Mouse (Mus musculus): ENCODE data around the gene G6pc. TPM values are rescaled to one million over a fixed set of nuclear protein-coding genes. Genes with fewer than 3 reads are reported as not detected.
"Not testable (repeated sequence)": the region's sequence is repeated elsewhere in the genome, so short reads cannot be mapped to it uniquely, and the experiment has no call there.

G6pc gene
- total and polyA plus RNA-seq, 2 experiments from 2014 or later, result not detected

DNA sequence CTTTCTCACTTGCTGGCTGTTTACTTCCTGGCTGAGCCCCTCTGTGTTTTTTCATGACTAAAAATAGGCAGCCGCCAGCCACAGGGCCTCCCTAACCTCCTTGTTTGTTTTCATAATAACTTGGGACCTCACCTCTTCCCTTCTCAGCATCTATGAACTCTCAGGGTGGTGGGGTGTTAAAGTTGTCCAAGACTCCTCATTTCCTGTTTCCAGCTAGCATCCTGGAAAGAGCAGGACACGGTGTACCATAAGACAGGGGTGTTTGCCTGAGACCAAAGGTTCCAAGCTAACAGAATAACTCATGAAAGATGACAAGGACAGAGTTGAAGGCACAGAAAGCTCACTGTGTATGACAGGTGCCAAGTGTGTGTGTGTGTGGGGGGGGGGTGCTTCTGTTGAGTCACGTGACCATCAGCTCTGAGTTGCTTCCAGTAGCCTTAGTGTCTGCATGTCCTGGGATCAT is 6.7 kb upstream of the G6pc start:
- no peak overlapping the region for H3K27ac ChIP-seq (ENCODE audit: low read depth, low read length)
- no peak for ATAC-seq (ENCODE audit: low FRiP score)
- TF ChIP-seq CTCF (IDR thresholded peaks at IDR 0.05), result no peak
- H3K27me3 ChIP-seq (ENCODE audit: insufficient read depth, low read length), result no peaks in the 10 kb centered on the region
- DNase-seq (ENCODE audit: low spot score), result no peak
- H3K9ac ChIP-seq (replicated peaks; ENCODE audit: low read length, poor library complexity, severe bottlenecking), result no peak overlapping the region
- no peak overlapping the region for H3K4me3 ChIP-seq (ENCODE audit: low read depth, low read length)
- WGBS, result 72% methylated on average over 3 of the region's 3 CpGs
- no peak overlapping the region for H3K4me2 ChIP-seq (ENCODE audit: low read depth, low read length, poor library complexity, severe bottlenecking)
- H3K4me1 ChIP-seq (ENCODE audit: insufficient read depth, low read length), result no peaks in the 10 kb centered on the region
- H3K9me3 ChIP-seq (ENCODE audit: low read length), result no peaks in the 10 kb centered on the region
- H3K36me3 ChIP-seq (ENCODE audit: insufficient read depth, low read length), result no peaks in the 10 kb centered on the region

DNA sequence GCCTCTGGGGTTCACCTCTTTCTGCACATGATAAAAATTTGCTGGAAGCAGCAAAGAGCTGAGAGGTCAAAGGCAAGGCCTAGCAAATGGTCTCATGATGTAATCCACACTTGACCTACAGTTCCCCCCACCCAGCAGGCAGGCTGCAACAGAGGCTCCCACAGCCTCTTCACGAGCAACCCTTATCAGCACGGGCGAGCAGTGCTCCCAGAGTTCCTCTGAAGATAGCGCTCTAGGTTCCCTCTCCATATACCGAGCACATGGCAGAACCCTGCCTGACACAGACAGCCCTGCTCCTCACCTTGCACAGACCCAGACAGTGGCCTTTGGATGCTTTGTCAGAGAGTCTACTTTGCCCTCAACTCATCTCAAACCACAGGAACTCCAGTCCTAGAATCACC is 2.8 kb upstream of the G6pc start:
- no peak overlapping the region for H3K27ac ChIP-seq (ENCODE audit: low read depth, low read length)
- H3K36me3 ChIP-seq (ENCODE audit: insufficient read depth, low read length), result no peaks in the 10 kb centered on the region
- DNase-seq (ENCODE audit: low spot score) (no peak), ATAC-seq (ENCODE audit: low FRiP score) (no peak)
- no peaks in the 10 kb centered on the region for H3K9me3 ChIP-seq (ENCODE audit: low read length)
- H3K4me2 ChIP-seq (ENCODE audit: low read depth, low read length, poor library complexity, severe bottlenecking), result no peak overlapping the region
- no peak for TF ChIP-seq CTCF (IDR thresholded peaks at IDR 0.05)
- H3K4me1 ChIP-seq (ENCODE audit: insufficient read depth, low read length), result no peaks in the 10 kb centered on the region
- H3K9ac ChIP-seq (replicated peaks; ENCODE audit: low read length, poor library complexity, severe bottlenecking), result no peak overlapping the region
- H3K4me3 ChIP-seq (ENCODE audit: low read depth, low read length), result no peak overlapping the region
- WGBS, result 83% methylated on average over 5 of the region's 5 CpGs
- no peaks in the 10 kb centered on the region for H3K27me3 ChIP-seq (ENCODE audit: insufficient read depth, low read length)

DNA sequence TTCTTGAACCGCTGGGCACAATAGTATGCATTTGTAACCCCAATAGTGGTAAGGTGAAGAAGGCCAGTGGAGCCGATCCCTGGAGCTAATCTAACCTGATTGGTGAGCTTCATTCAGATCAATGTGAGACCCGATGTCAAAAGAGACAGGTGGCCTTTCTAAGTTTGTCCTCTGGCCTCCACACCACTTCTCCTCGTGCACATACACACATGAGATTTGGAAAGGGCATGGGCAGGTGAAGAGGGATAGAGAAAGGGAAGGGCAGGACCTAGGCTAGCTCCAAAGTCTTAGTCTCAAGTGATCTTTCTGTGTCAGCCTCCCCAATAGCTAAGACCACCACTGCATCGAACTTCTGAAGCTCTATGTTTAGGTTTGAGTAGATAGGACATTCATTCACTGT is 2.8 kb downstream of the G6pc start:
- no peaks in the 10 kb centered on the region for H3K27me3 ChIP-seq (ENCODE audit: insufficient read depth, low read length)
- no peak overlapping the region for H3K9ac ChIP-seq (replicated peaks; ENCODE audit: low read length, poor library complexity, severe bottlenecking)
- H3K9me3 ChIP-seq (ENCODE audit: low read length), result no peaks in the 10 kb centered on the region
- no peak overlapping the region for H3K4me2 ChIP-seq (ENCODE audit: low read depth, low read length, poor library complexity, severe bottlenecking)
- H3K4me3 ChIP-seq (ENCODE audit: low read depth, low read length), result no peak overlapping the region
- H3K27ac ChIP-seq (ENCODE audit: low read depth, low read length), result no peak overlapping the region
- no peak for ATAC-seq (ENCODE audit: low FRiP score)
- no peaks in the 10 kb centered on the region for H3K36me3 ChIP-seq (ENCODE audit: insufficient read depth, low read length)
- DNase-seq (ENCODE audit: low spot score), result no peak
- H3K4me1 ChIP-seq (ENCODE audit: insufficient read depth, low read length), result no peaks in the 10 kb centered on the region
- WGBS, result 80% methylated on average over 5 of the region's 5 CpGs
- no peak for TF ChIP-seq CTCF (IDR thresholded peaks at IDR 0.05)

DNA sequence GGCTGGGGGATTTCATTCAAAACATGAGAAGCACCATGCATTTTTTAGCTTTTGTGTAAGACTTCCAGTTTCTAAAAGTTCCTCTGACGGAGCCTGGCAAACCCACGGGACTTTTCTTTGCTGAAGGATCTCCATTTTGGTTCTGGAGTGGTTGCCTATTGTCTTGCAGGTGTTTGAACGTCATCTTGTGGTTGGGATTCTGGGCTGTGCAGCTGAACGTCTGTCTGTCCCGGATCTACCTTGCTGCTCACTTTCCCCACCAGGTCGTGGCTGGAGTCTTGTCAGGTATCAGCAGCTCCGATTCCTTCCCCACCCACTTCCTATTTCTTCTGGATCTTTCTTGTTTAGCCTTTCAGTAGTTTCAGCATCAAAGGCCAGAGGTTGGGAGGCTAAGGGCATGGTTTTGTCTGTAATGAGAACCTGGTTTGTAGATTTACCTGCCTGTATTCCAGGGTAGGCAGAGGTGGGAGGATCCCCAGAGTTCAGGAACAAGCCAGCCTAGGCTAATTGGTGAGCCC is 7.1 kb downstream of the G6pc start:
- DNase-seq (ENCODE audit: low spot score) (no peak), ATAC-seq (ENCODE audit: low FRiP score) (no peak)
- H3K27ac ChIP-seq (ENCODE audit: low read depth, low read length), result no peak overlapping the region
- H3K9ac ChIP-seq (replicated peaks; ENCODE audit: low read length, poor library complexity, severe bottlenecking), result no peak overlapping the region
- H3K27me3 ChIP-seq (ENCODE audit: insufficient read depth, low read length), result no peaks in the 10 kb centered on the region
- no peaks in the 10 kb centered on the region for H3K9me3 ChIP-seq (ENCODE audit: low read length)
- no peak for TF ChIP-seq CTCF (IDR thresholded peaks at IDR 0.05)
- H3K4me3 ChIP-seq (ENCODE audit: low read depth, low read length), result no peak overlapping the region
- 72% methylated on average over 7 of the region's 7 CpGs for WGBS
- H3K36me3 ChIP-seq (ENCODE audit: insufficient read depth, low read length), result no peaks in the 10 kb centered on the region
- no peak overlapping the region for H3K4me2 ChIP-seq (ENCODE audit: low read depth, low read length, poor library complexity, severe bottlenecking)
- no peaks in the 10 kb centered on the region for H3K4me1 ChIP-seq (ENCODE audit: insufficient read depth, low read length)

DNA sequence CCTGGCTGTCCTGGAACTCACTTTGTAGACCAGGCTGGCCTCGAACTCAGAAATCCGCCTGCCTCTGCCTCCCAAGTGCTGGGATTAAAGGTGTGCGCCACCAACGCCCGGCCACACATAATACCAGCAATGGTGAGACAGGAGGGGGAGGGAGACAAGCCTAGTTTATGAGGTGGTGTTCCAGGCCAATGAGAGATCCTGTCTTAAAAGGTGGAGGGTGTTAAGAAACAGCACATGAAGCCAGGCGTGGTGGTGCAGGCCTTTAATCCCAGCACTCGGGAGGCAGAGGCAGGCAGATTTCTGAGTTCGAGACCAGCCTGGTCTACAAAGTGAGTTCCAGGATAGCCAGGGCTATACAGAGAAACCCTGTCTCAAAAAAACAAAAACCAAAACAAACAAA is 10.8 kb downstream of the G6pc start:
- not testable (repeated sequence) for H3K9ac ChIP-seq (replicated peaks; ENCODE audit: low read length, poor library complexity, severe bottlenecking); H3K4me3 ChIP-seq (ENCODE audit: low read depth, low read length); H3K27me3 ChIP-seq (ENCODE audit: insufficient read depth, low read length); DNase-seq (ENCODE audit: low spot score); H3K36me3 ChIP-seq (ENCODE audit: insufficient read depth, low read length); H3K9me3 ChIP-seq (ENCODE audit: low read length); H3K4me2 ChIP-seq (ENCODE audit: low read depth, low read length, poor library complexity, severe bottlenecking); ATAC-seq (ENCODE audit: low FRiP score); H3K4me1 ChIP-seq (ENCODE audit: insufficient read depth, low read length); H3K27ac ChIP-seq (ENCODE audit: low read depth, low read length)
- 94% methylated on average over 8 of the region's 8 CpGs for WGBS

DNA sequence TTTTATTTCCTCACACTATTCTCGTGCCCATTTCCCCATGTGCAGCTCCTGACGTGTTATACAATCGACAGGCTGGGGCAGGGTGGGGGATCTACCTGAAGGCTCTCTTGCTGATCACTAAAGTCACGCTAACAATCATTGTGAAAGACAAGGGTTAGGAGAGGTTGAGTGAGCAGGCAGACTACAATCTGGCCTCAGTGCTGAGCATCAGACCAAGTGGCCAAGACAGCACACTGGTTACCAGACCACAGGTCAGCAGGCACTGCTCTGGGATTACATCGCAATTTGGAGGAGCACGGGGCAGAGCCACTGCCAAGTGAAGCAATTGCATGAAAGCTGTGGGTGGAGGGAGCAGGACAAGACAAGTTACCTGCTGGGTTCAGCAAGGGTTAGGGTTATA is 11.6 kb downstream of the G6pc start:
- no peaks in the 10 kb centered on the region for H3K36me3 ChIP-seq (ENCODE audit: insufficient read depth, low read length)
- no peaks in the 10 kb centered on the region for H3K27me3 ChIP-seq (ENCODE audit: insufficient read depth, low read length)
- 84% methylated on average over 6 of the region's 6 CpGs for WGBS
- H3K27ac ChIP-seq (ENCODE audit: low read depth, low read length), result no peak overlapping the region
- H3K4me1 ChIP-seq (ENCODE audit: insufficient read depth, low read length), result no peaks in the 10 kb centered on the region
- H3K9ac ChIP-seq (replicated peaks; ENCODE audit: low read length, poor library complexity, severe bottlenecking), result no peak overlapping the region
- no peak for DNase-seq (ENCODE audit: low spot score)
- no peak for ATAC-seq (ENCODE audit: low FRiP score)
- TF ChIP-seq CTCF (IDR thresholded peaks at IDR 0.05), result no peak
- H3K4me2 ChIP-seq (ENCODE audit: low read depth, low read length, poor library complexity, severe bottlenecking), result no peak overlapping the region
- no peaks in the 10 kb centered on the region for H3K9me3 ChIP-seq (ENCODE audit: low read length)
- H3K4me3 ChIP-seq (ENCODE audit: low read depth, low read length), result no peak overlapping the region
